Mouse (Mus musculus) ES-Bruce4 (cell line): Measurements from ENCODE around the gene Acsbg1. TPM values are rescaled to one million over a fixed set of nuclear protein-coding genes. Genes with fewer than 3 reads are reported as not detected.

ENCODE experiments used
- H3K27ac ChIP-seq: 2 replicates; pipeline ENCODE4 v1.5.1; 2012; ENCODE audit warnings: low read length, inconsistent platforms; ENCODE audit not compliant: insufficient read depth
- H3K27me3 ChIP-seq: 2 replicates; pipeline ENCODE4 v1.6.1; 2012; ENCODE audit warnings: mild to moderate bottlenecking, low read length, inconsistent platforms; ENCODE audit not compliant: control insufficient read depth, poor library complexity, insufficient read depth, severe bottlenecking
- H3K36me3 ChIP-seq: 2 replicates; pipeline ENCODE4 v1.6.1; 2012; ENCODE audit warnings: inconsistent platforms, mild to moderate bottlenecking, low read length, moderate library complexity; ENCODE audit not compliant: control insufficient read depth, poor library complexity, insufficient read depth, severe bottlenecking
- H3K4me1 ChIP-seq: one replicate; pipeline ENCODE4 v1.8.1; 2011; ENCODE audit warnings: low read length; ENCODE audit not compliant: control insufficient read depth, insufficient read depth
- H3K4me3 ChIP-seq: 2 replicates; pipeline ENCODE4 v1.5.1; 2011; ENCODE audit warnings: low read depth, mild to moderate bottlenecking, low read length
- H3K9ac ChIP-seq: 2 replicates; pipeline ENCODE4 v1.6.1; 2012; ENCODE audit warnings: low read depth, mild to moderate bottlenecking, inconsistent platforms; ENCODE audit not compliant: poor library complexity, severe bottlenecking
- H3K9me3 ChIP-seq: replicated peaks from 2 replicates; pipeline ENCODE4 v1.6.1; 2012; ENCODE audit warnings: mild to moderate bottlenecking, low read length, inconsistent platforms; ENCODE audit not compliant: control insufficient read depth, poor library complexity, insufficient read depth, severe bottlenecking
- CTCF ChIP-seq: IDR thresholded peaks from one replicate; pipeline ENCODE4 v1.8.1; 2011; ENCODE audit warnings: low read depth, low read length
- EP300 ChIP-seq: IDR thresholded peaks from 2 replicates; pipeline ENCODE4 v1.6.1; 2011; ENCODE audit warnings: low read depth, low read length; ENCODE audit not compliant: insufficient read depth
- POLR2A ChIP-seq: IDR thresholded peaks from one replicate; pipeline ENCODE4 v1.8.1; 2011; ENCODE audit warnings: low read length; ENCODE audit not compliant: insufficient read depth
- polyA plus RNA-seq: library from polyadenylated mRNA; stranded (reverse); fragments of >200 nt; gene quantifications from 2 replicates; pipeline ENCODE4 v1.2.4, GENCODE M21; 2011; ENCODE audit warnings: low read depth; ENCODE audit not compliant: missing spikeins, insufficient read depth, insufficient read length

The Acsbg1 gene
- polyA plus RNA-seq, 1 experiment: not detected

DNA sequence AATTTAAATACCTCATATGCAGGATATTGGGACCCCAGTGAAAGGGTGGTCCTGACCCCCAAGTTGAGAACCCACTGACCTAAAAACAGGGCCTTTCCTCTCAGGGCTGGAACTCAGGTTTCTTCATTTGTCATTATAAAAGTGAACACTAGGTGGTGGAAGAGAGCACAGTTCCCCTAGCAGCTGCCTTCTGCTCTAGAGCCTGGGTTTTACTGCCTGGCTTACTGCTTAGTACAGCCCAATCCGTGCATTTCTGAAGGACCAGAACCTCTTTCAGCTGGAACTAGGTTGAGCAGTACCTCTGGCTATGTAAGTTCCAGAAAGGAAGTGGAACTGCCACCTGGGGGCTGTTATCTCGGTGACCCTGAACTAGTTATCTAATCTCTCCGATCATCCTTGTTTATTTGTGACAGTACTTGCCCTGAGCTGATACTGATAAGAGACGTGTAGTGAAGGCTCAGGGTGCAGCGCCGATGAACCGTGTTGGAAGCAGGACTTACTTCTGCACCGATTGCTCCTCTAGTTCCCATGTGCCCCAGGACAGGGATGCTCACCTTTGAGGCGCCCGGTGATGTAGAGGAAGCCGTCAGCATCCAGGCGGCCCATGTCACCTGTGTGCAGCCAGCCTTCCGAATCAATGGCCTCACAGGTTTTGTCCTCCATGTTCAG is 47.4 kb downstream of the Acsbg1 start:
- H3K9ac ChIP-seq: no peak overlapping the region
- no peak for TF ChIP-seq POLR2A
- TF ChIP-seq CTCF: peak; percentile 42
- no peaks in the 10 kb centered on the region for H3K27me3 ChIP-seq
- H3K36me3 ChIP-seq: no peaks in the 10 kb centered on the region
- no peaks in the 10 kb centered on the region for H3K9me3 ChIP-seq
- no peak overlapping the region for H3K4me3 ChIP-seq
- H3K4me1 ChIP-seq: no peaks in the 10 kb centered on the region
- no peak overlapping the region for H3K27ac ChIP-seq

DNA sequence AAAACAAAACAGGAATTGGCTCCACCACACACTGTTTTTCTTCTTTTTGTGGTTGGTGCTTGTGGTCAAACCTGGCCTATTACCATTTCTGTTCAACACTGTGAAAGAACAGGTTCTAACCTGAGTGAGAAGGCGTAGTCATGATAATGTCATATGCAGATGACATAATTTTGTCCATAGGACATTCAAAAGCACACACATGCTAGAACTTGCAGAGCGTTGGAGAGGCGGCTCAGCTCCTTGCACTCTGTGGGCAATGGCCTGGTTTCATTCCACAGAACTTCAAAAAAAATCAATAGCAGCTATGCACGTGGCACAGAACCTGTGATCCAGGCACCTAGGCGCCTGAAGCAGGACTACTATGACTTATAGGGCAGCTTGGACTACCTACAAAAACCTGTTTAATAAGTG is 48.9 kb downstream of the Acsbg1 start:
- Histone ChIP-seq H3K36me3 (no peaks in the 10 kb centered on the region), H3K27me3 (no peaks in the 10 kb centered on the region), H3K9me3 (no peaks in the 10 kb centered on the region), H3K27ac (no peak overlapping the region), H3K9ac (no peak overlapping the region), H3K4me1 (no peaks in the 10 kb centered on the region), H3K4me3 (no peak overlapping the region)
- TF ChIP-seq EP300 (no peak), CTCF (no peak), POLR2A (no peak)

DNA sequence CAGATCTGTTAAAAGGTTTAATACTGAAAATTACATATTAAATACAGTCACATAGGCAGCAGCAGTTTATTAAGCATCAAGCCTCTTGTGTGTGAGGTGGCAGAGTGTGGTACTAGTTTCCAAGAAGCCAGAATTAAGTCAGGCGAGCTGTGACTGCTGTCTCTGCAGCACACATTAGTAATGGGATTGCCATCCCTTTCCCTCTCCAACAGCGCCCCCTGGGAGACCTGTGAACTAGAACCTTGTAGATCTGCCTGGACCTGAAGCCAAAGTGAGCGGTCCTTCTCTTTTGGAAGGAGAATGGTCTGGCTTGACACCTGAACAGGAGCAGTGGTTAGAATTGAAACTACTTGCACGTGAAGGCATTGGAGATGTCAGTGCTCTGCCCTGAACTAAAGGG is 56.8 kb downstream of the Acsbg1 start:
- H3K9ac ChIP-seq: no peak overlapping the region
- H3K4me1 ChIP-seq: no peaks in the 10 kb centered on the region
- peaks cover 26% of the 10 kb centered on the region for H3K36me3 ChIP-seq
- no peak overlapping the region for H3K4me3 ChIP-seq
- TF ChIP-seq EP300: no peak
- peak; percentile 63 for TF ChIP-seq CTCF
- H3K27ac ChIP-seq: no peak overlapping the region
- no peaks in the 10 kb centered on the region for H3K9me3 ChIP-seq
- no peaks in the 10 kb centered on the region for H3K27me3 ChIP-seq

GRCm38 (mm10) chr9:54604131-54604654 is 57.5 kb downstream of the Acsbg1 start:
- Histone ChIP-seq H3K9me3 (no peaks in the 10 kb centered on the region), H3K4me3 (no peak overlapping the region), H3K9ac (no peak overlapping the region), H3K27me3 (no peaks in the 10 kb centered on the region), H3K4me1 (no peaks in the 10 kb centered on the region), H3K36me3 (peaks cover 32% of the 10 kb centered on the region), H3K27ac (no peak overlapping the region)
- no peak for TF ChIP-seq CTCF
- no peak for TF ChIP-seq EP300
- no peak for TF ChIP-seq POLR2A

GRCm38 (mm10) chr9:54602916-54603315 is 58.8 kb downstream of the Acsbg1 start:
- Histone ChIP-seq H3K9ac (no peak overlapping the region), H3K27ac (no peak overlapping the region), H3K9me3 (no peaks in the 10 kb centered on the region), H3K27me3 (no peaks in the 10 kb centered on the region), H3K4me3 (no peak overlapping the region), H3K36me3 (peaks cover 40% of the 10 kb centered on the region), H3K4me1 (no peaks in the 10 kb centered on the region)
- TF ChIP-seq EP300: no peak
- TF ChIP-seq POLR2A: no peak
- TF ChIP-seq CTCF: no peak

DNA sequence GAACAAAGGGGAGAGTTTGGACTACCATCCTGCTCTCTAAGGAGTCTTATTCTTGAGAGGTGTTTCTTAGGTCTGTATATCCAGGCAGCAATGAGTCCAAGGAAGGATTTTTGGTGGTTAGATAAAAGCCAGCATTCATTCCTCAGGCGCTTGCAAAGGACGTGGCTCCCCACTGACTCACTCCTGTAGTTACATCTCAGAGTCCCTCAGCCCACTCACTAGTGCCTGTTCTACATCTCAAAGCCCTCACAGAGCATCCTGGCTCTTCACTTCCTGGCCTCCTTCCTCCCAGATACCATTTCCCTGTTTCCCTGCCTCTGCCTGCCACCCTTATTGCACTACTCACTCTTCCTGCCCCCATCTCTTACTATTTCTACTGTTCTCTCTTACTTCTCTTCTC is 59.3 kb downstream of the Acsbg1 start:
- TF ChIP-seq POLR2A (no peak), EP300 (no peak), CTCF (no peak)
- peaks cover 42% of the 10 kb centered on the region for H3K36me3 ChIP-seq
- no peaks in the 10 kb centered on the region for H3K9me3 ChIP-seq
- H3K9ac ChIP-seq: no peak overlapping the region
- H3K4me1 ChIP-seq: no peaks in the 10 kb centered on the region
- no peak overlapping the region for H3K27ac ChIP-seq
- H3K4me3 ChIP-seq: no peak overlapping the region
- no peaks in the 10 kb centered on the region for H3K27me3 ChIP-seq
